Mouse (Mus musculus) T-helper 2 cell (primary cell): Measurements from ENCODE around the gene Pdzrn4.
"Not testable (repeated sequence)": the region's sequence is repeated elsewhere in the genome, so short reads cannot be mapped to it uniquely, and the experiment has no call there.

Source experiments
- in situ Hi-C: fragments of 300-600 bp; cut with MboI, MseI; formaldehyde crosslinking; loops from one replicate; pipeline ENCODE4 v1.15.1; 2025; ENCODE audit warnings: high pct_unique_total_duplicates

The Pdzrn4 gene

DNA sequence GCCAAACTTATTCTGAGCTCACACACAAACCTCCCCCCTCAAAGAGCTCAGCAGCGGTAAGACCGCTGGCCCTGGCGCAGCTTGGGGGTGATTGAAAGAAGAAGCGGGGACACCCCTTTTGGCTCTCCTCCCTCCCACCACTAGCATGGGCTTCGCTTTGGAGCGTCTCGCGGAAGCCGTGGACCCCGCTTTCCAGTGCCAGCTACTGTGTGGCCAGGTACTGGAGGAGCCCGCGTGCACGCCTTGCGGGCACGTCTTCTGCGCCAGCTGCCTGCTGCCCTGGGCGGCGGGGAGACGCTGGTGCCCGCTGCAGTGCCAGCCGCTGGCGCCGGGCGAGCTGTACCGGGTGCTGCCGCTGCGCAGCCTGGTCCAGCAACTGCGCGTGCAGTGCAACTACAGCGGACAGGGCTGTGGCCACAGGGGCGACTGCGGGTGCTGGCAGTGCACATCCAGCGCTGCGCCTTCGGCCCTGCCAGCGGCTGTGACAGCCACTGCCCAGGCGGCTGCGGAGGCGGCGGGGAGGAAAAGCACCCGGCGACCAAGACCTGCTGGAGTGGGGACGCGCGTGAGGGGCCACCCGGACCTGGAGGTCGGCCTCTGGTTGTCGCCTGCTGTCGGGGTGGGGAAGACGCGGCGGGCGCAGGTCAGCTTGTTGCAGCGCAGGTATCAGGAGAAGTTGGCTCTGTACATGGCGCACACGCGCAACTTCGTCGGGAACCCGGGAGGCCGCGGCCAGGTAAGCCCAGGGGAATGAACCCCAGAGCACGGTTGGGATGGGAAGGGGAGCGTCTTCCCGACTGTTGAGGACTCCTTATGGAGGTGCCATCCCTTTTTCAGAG lies at the start of gene Pdzrn4:
TSS of gene Pdzrn4 (plus strand) at position 112 of the 839 bp plus-strand sequence.
- in situ Hi-C loops, result no loop called here

DNA sequence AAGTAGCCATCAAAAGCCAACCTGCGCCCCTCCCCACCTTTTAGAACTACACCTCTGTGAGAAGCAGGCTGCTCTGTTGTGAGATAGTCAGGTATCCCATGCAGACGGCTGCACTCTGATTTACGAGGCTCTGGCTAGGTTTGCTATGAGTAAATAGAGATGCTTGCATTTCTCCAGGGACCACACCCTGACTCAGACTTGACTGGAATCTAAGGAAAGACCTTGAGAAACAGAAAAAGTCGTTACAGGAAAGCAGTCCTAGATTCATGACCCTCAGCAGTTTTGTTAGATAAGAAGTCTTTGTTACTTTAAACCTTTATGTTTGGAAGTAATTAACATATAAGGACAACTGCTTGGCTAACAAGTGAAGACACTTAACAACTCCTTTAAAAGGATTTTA lies 49.3 kb upstream of the Pdzrn4 start:
- in situ Hi-C loops, result no loop called here

DNA sequence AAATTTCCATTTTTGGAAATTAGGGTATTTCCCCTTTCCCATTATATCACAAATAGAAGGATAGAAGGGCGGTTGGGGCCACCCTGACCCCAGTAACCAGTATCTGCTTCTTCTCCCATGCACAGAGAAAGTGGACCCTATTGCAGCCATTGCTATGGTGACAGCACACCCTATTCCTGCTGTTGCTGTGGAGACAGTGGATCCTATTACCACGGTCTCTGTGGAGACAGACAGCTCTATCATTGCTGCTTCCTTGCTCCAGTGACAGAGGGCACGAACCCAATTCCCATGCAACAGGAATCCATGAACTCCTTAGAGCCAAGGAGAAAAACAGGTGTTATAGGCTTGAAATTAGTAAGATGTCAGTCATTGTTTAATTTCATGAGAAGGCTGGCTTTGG lies 48.8 kb upstream of the Pdzrn4 start:
- in situ Hi-C loops, result no loop called here

DNA sequence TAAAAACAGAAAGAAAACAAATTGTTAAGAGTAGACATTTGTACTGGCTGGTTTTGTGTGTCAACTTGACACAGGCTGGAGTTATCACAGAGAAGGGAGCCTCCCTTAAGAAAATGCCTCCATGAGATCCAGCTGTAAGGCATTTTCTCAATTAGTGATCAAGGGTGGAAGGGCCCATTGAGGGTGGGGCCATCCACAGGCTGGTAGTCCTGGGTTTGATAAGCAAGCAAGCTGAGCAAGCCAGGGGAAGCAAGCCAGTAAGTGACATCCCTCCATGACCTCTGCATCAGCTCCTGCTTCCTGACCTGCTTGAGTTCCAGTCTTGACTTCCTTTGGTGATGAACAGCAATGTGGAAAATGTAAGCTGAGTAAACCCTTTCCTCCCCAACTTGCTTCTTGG lies 48.2 kb upstream of the Pdzrn4 start:
- in situ Hi-C loops, result not testable (repeated sequence)

DNA sequence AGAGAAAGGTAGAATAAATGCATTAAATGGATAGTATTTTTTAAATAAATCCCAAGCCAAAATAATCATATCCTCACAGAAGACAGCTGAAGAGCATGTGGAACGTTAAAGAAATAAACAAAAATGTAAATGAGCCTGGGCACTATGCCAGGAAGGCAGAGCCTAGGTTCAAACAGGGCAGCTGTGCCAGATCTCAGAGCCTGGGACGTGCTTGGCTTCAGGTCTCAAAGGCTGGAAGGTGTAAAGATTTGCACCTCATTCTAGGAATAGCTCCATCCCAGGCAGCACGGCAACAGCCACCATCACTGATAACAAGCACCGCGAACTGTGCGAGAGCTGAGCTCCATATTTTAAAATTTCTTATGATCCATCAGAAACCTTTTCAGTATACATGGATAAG lies 32.5 kb upstream of the Pdzrn4 start:
- in situ Hi-C loops, result no loop called here

DNA sequence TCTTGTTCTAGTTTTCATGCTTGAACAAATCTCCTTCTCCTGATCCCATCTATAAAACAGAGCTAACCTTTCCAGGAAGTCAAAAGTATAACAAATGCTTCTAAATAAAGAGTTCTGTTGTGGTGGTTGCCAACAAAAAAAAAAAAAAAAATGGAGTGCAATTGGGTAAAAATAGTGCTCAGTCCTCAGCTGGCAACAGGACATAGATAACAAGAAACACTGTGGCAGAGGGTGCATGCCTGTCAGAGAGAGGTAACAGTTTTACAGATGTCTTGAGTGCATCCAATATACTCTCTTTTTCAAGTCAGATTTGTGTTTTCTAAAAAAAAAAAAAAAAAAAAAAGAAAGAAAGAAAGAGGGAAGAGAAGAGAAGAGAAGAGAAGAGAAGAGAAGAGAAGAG lies 32.1 kb upstream of the Pdzrn4 start:
- in situ Hi-C loops, result no loop called here

DNA sequence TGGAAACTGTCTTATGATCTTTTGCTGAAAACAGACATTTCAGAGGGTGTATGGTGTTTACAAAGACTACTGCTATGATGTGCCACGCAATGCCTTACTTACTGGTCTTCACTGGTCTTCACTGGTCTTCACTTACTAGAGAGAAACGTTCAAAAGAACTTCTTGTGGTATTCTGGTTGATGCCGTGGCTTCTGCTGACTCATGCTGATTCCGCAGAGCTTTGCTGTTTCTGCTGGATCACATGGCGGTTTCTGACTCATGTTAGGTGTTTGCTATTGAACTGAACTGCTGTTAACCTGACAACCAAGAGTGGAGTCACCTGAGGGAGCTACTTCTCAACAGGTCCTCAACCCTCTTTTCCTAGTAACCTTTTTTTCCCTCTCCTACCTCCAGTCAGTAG lies 1.9 kb upstream of the Pdzrn4 start:
- in situ Hi-C loops, result no loop called here

DNA sequence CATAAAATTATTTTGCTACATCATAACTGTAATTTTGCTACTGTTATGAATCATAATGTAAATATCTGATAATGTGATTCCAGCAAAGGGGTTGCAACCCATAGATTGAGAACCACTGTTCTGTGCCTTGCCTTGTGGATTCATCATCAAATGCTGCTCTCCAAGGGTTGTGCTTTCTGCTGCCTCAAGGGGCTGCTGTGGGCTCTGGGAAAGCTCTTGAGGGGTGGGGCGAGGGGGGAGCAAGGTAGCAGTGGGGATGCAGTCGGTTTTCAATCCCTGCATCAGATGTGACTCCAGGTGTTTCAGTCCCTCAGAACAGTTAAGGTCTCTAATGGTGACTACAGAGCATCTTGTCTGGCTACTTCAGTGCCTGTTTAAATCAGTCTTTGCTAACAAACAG lies 2.1 kb downstream of the Pdzrn4 start:
- in situ Hi-C loops, result no loop called here

DNA sequence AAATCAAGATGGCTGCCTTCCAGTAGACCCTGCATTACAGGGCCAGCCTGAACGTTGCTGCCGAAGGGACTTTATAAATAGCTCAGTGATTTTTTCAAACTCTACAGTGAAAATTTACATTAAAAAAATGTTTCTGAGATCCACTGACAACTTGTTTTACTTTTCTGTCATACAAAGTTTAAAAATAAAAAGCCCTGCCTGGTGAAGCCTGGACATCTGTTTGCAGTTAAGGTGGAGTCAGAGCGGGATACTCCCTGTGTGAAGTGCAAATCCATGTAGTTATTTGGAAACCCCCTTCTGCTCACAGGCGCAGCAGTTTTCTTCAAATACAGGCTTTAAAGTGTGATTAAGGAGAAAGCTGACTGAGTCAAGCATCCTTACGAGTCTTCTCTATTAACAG lies 2.6 kb downstream of the Pdzrn4 start:
- in situ Hi-C loops, result no loop called here

DNA sequence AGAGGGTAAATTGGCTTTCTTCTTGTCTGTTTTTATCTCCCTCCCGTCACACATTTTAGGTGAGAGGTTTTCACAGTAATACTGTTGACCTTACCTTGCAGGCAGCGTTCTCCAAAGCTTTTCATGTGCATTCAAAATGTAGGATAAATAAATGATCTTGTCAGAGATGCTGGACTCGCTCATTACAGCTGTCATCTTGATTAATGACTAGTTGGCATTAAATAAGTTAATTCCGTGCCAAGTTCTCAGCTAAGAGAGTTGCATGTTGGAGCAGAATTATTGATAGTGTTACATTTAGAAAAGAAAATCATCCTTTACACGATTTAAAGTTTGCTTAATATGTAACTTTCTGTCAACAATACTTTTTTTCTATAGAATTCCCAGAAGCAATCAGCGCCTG lies 4.9 kb downstream of the Pdzrn4 start:
- in situ Hi-C loops, result no loop called here

DNA sequence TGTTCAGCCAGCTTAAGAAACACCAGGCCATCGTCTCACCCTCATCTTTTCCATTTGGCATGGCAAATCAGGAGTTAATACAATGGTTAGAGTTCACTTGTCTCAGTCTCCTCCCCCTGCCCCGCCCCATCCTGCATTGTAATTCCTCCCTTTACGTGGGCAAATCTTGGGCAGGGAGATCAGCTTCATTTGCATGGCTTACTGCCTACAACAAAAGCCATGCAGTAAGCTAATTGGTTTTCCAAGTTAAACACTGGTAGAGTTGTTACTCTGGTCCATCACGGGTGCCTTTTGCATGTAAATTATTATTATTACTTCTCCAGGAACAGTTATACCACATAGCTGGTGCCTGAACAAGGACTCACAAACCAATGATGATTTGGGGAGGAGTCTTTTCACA lies 18.6 kb downstream of the Pdzrn4 start:
- in situ Hi-C loops, result no loop called here

DNA sequence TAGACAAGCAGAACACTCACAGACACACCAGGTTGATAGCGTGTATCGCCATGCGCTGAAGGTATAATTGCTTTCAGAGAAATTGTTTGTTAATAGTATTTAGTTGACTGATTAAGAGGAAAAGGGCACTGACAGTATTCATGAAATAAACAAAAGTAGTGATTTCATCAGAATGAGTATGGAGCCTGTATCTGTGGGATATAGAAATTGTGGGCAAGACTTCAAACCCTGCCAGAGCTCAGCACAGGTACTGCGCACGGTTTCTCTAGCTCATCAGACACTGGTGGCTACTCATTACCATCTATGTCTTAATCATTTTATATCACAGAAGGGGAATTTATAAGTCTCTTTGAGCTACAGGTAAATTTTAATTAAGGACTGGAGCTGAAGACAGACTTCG lies 19.5 kb downstream of the Pdzrn4 start:
- in situ Hi-C loops, result no loop called here

DNA sequence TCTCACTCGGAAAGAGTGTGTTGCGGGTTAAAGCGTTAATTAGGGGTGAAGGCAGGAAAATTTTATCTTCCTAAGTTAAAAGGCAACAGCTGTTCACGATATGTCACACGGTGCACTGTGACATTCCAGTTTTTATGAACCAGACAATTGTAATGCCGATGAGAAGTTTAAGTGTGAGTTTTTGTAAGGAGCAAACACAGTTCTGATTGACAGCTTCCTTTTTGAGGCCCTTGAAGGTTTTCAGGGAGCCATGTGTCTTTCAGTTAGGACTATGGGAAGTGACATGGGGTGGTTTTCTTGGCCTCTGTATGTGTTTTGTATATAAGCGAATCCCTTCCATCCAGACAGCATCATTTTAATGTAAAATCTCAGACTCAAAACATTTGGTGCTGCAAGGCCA lies 20.0 kb downstream of the Pdzrn4 start:
- in situ Hi-C loops, result no loop called here

DNA sequence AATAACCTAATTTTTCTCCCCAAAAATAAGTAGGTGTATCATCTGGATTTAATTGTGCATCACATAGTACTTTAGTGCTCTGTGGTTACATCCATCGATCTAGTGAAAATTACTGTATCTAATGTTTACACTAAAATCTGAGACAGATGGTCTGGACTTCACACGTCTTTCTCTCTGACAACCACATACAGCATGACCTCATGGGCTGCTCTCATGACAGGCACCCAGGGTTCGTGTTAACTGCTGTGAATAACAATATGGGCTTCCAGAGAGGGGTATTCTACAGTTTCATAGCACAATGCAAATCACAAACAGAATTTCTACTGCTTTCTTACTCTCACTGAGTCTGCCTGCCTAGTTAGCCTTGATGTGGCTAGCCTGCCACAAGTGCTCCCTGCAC lies 20.4 kb downstream of the Pdzrn4 start:
- in situ Hi-C loops, result no loop called here

DNA sequence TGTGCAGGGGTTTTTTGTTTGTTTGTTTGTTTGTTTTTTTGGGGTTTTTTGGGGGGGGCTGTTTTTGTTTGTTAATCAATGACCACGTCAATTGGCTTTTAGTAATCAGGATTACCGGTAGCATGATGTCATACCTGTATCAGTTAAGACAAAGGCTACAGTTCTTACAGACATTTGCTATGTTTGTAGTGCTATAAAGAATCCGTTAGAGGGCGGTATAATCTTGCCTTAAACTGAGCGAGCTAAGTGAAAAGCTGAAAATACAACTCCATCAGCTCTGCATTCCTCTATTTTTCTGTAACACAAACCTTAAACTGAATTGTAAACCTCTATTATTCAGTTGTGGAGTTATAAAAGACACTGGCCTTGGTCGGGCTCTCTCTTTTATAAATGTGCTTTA lies 37.9 kb downstream of the Pdzrn4 start:
- in situ Hi-C loops, result loop anchor here (25.0 kb wide), 1 partner anchor 778 kb away; no protein-coding TSS in a partner anchor

DNA sequence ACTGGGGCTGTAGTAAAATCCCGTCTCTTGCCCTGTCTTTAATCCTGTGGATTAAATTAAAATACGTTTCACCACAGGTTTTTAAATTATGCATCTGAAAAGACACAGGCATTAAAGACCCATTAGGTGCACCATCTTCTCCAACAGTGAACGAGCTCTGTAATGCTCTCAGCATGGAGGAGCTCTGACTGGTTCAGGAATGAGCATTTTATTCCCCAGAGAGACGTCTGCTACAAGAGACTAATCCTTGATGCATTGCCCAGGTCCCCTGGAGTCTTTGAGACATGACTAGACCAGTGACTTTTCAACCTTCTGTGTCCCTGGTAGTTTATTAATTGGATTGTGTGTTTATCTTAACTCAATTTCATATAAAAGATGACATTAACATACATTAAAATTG lies 38.6 kb downstream of the Pdzrn4 start:
- in situ Hi-C loops, result loop anchor here (25.0 kb wide), 1 partner anchor 777 kb away; no protein-coding TSS in a partner anchor

DNA sequence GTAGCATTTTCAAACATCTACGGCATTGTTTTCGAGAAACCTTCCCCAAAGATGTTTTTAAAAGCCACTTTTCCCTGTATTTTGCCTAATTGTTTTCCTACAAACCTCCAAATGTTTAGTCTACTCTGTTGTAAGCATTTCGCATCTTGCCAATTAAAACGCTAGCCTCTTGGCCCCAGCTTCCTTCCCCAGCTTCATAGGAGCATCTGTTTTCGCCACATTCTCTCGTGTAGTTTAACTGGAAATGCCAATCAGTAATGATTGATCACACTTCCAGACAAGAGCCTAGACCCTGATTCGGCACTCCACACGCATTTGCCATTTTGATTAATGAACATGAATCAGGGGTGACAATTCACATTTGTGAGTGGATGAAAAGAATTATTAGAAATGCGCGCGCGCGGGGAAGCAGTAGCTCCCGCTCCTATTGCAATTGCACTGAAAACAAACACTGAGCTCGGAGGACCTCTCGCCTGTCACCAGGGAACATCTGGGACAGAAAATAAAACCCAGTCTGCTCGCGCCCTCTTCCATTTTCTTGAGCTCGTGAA lies 45.0 kb downstream of the Pdzrn4 start:
- in situ Hi-C loops, result loop anchor here (25.0 kb wide), 1 partner anchor 771 kb away; no protein-coding TSS in a partner anchor

DNA sequence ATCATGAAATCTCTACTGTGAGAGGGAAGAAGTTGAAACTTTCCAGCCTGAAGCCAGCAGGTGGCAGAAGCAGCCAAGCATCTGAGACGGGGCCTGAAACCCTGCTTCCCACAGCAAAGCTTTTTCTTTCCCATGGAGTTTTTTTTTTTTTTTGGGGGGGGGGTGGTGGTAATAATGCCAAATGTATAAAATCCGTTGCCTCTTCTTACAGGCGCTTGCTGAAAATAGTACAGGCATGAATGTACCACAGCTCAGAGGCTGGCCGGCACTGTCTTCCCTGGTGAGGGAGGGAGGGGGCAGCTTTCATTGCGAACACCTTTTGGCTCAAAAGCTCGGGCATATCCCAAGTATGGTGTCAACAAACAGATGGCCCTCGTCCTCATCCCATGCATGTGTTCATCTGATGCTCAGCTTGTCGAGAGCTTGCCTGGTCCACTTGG lies 51.0 kb downstream of the Pdzrn4 start:
- in situ Hi-C loops, result loop anchor here (25.0 kb wide), 1 partner anchor 765 kb away; no protein-coding TSS in a partner anchor

DNA sequence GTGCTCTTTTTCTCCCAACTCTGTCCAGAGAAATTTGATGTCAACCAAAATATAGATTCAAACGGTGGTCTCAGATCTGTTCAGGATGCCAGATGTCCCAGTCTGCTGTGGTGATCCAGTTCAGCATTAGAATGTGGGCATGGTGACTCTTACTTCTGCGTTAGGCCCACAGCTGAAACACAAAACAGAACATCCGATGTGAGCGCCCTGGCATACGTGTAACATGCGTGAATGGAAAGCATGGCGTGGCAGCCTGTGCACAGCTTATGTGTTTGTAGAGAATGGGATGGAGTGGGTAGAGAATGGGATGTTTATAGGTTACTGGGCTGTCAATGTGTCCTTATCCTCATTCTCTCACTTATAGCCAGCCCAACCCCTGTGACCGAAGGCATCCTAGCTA lies 52.4 kb downstream of the Pdzrn4 start:
- in situ Hi-C loops, result loop anchor here (25.0 kb wide), 1 partner anchor 763 kb away; no protein-coding TSS in a partner anchor

DNA sequence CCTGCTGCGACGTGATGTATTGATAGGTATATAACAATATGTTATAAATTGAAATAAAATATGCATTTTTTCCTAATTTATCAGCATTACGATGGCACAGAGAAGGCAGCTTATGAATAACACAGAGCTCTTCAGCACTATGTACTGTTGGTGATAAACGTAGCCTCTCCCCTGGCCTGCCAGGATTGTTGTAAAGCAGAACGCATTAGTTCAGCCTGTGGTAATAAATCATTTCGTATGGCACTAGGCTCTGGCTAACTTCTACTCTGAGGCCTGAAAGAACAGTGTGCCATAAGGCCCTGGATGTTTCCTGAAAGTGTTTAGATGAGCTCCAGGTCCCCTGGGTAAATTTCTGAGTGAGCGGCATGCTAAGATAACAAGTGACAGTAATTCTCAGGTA lies 55.9 kb downstream of the Pdzrn4 start:
- in situ Hi-C loops, result no loop called here

DNA sequence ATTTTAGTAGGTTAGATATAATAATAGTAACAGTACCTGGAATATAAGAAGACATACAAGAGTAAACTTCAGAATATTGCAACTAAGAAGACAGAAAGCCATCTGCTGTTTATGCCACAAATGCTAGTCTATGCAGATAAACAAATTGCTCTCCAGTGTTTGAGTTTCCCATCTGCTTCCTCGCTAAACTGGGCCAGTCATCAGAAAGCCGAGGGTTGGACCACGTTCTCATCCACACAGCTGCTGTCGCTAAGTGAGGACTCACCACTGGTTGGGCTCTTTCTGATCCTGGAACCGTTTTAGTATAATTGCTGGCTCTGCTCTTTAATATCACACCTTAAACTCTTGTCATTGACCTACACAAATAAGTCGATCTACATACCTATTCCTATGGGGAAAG lies 85.5 kb downstream of the Pdzrn4 start:
- in situ Hi-C loops, result no loop called here

DNA sequence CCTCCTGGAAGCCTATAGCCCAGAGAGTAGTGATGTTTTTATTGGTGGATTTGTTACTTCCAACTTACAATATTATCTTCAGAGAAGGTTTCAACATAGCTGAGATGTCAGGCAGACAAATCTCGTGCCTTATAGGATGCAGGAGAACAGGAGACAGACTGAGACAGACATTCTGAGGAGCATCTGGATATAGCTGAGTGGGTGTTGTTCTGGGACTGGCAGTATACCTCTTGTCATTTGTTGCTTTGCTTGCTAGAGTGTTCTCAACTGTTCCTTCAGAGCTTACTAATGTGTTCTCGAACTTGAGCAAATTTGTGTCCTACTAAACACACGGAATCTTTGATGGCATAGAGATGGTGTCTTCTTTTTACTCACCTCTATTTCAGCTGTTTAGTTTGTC lies 94.7 kb downstream of the Pdzrn4 start:
- in situ Hi-C loops, result no loop called here
